Mouse (Mus musculus) fibroblast of lung, adult 2 months (primary cell): Measurements from ENCODE around the gene Tpsb2.

Source experiments
- DNase-seq: peaks from one replicate; pipeline ENCODE4 v3.0.0-alpha.2; 2011; ENCODE audit warnings: low read depth

Tpsb2 gene

DNA sequence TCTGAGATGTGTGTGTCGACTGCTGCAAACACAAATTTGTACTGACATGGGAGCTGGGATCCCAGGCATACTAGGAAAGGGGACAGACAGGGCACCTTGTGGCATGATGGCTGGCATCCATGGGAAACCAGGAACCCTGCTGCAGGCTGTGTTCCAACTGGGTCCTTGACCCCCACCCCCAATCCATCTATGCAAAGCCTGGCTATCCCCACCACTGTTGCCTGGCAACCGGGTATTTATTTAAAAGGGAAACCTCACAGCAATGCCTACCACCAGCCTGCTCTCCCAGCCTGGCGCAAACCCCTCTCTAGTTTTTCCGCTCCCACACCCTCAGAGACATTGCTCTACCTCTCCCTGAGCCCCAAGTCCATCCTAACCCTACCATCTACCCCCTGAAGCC is 41.2 kb downstream of the Tpsb2 start:
- DNase-seq: no peak

DNA sequence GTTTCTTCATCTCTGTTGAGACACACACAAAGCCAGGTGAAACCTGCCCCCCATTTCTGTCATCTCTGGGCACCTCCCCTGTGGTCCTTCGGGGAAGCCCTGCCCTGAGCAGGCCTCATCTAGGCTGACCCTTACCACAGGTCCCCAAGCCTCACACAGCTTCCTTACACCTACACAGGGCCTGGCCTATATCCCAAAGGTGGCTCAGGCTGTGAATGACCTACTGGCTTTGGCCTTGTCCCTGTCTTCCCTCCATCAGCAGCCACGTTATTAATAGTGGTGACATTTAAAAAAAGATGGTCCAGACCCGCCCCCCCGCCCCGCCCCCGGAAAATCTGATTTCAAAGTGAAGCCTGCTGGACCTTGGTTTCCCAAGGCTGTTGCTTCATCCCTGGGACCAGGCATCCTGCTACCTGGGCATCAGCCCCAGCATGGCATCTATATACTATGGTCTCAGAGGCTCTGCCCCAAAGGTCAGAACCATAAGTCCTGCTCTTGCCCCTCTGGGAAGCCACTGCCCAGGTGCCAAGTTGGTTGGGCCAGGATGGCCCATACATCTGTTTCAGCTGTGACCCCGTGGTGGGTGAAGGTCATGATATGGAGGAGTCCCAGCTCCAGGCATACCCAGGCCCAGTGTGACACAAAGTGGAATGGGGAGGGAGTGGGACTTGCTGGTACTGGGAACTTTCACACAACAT is 42.3 kb downstream of the Tpsb2 start:
- no peak for DNase-seq

DNA sequence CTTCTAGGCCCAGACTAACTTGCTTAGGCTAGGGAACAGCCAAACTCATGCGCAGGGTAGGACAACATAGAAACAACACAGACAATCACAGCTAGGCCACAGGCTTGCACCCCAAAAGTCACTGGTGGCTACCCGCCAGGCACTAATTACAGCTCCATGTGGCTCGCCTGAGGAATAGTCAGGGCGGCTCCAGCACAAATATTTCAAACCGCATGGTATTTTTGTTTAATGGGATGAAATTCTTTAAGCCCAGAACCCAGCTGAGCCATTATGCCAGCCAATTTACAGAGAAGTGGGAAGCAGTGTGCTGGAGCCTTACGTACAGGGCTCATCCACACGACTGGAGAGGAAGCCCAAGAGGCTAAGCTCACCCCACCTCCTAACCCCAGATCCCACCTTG is 43.5 kb downstream of the Tpsb2 start:
- no peak for DNase-seq

DNA sequence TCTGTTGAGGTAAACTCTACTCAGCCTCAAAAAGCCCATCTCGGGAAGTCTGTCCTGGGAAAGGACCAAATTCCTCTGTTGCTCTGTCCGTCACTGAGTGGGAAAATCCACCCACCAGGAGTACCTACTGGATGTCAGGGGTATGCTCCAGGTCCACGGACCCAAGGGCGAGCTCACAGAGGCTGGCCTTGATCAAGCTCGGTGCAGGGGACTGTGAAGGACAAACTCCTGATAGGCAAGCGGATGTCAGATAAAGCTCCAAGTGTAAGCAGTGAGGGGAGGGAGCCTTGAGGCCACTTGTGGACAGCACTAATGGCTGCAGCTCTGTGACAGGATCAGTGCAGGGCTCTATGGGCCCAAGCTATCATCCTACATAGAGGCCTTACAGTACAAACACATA is 44.1 kb downstream of the Tpsb2 start:
- no peak for DNase-seq

DNA sequence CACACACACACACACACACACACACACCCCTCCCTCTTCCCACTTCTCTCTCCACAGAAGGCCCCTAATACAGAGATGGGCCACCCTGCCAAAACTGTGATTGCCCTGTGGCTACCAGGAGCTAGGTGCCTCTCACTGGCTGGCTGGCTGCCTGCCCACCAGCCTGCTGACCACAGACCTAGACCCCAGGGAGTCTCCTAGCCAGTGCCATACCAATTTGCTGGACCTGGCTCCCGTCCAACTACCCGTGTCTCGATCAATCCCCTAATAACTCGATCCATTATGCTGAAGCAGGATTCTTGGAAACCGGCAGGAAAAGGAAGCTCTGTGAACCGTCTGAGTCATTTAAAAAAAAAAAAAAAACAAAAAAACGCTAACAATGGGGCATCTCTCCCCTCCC is 44.7 kb downstream of the Tpsb2 start:
- peak; percentile 57 for DNase-seq

- no peak for DNase-seq
These were observed 45.1 kb downstream of the Tpsb2 start for GRCm38 (mm10) chr17:25411251-25411650.

GRCm38 (mm10) chr17:25414209-25414608 is 48.1 kb downstream of the Tpsb2 start:
- no peak for DNase-seq

GRCm38 (mm10) chr17:25414917-25415316 is 48.8 kb downstream of the Tpsb2 start:
- DNase-seq: no peak

GRCm38 (mm10) chr17:25415421-25415913 is 49.4 kb downstream of the Tpsb2 start:
- no peak for DNase-seq

- DNase-seq: no peak
These were observed 50.1 kb downstream of the Tpsb2 start for GRCm38 (mm10) chr17:25416219-25416618.

- DNase-seq: no peak
These were observed 51.9 kb downstream of the Tpsb2 start for GRCm38 (mm10) chr17:25417990-25418389.
